Mouse (Mus musculus) G1E (cell line): ENCODE data around the gene N4bp1. TPM values are rescaled to one million over a fixed set of nuclear protein-coding genes. Genes with fewer than 3 reads are reported as not detected.

Source experiments
- ATAC-seq: 2 replicates; pipeline ENCODE4 v1.8.0; 2016; ENCODE audit warnings: mild to moderate bottlenecking; ENCODE audit not compliant: insufficient number of reproducible peaks, poor library complexity, low FRiP score, severe bottlenecking; ENCODE audit errors: extremely low read depth
- DNase-seq: peaks from one replicate; pipeline ENCODE4 v3.0.0; 2012; ENCODE audit warnings: low spot score
- H3K27me3 ChIP-seq: 2 replicates; pipeline ENCODE4 v1.6.1; 2012; ENCODE audit warnings: mild to moderate bottlenecking, low read length, inconsistent platforms; ENCODE audit not compliant: insufficient read depth
- H3K36me3 ChIP-seq: replicated peaks from 2 replicates; pipeline ENCODE3; 2012; ENCODE audit warnings: mild to moderate bottlenecking, inconsistent platforms
- H3K4me1 ChIP-seq: 2 replicates; pipeline ENCODE4 v1.6.1; 2012; ENCODE audit warnings: low read depth, low read length, inconsistent platforms, mixed read lengths; ENCODE audit not compliant: insufficient read depth
- H3K4me3 ChIP-seq: 2 replicates; pipeline ENCODE4 v1.5.1; 2012; ENCODE audit warnings: low read depth, mild to moderate bottlenecking, inconsistent platforms, low read length, moderate library complexity, mixed read lengths
- H3K9me3 ChIP-seq: replicated peaks from 2 replicates; pipeline ENCODE4 v1.6.1; 2012; ENCODE audit warnings: inconsistent platforms
- CTCF ChIP-seq: IDR thresholded peaks from 2 replicates; pipeline ENCODE4 v1.5.1; 2012; ENCODE audit warnings: low read depth, low read length, inconsistent platforms, mixed read lengths
- GATA1 ChIP-seq: IDR thresholded peaks from 2 replicates; pipeline ENCODE4 v1.6.1; 2012; ENCODE audit warnings: borderline replicate concordance, low read length, inconsistent platforms, mixed read lengths
- GATA2 ChIP-seq: IDR thresholded peaks from 2 replicates; pipeline ENCODE4 v1.6.1; 2012; ENCODE audit warnings: low read depth, low read length, inconsistent platforms, borderline replicate concordance
- POLR2AphosphoS5 ChIP-seq: IDR thresholded peaks from 2 replicates; pipeline ENCODE4 v1.6.1; 2012; ENCODE audit warnings: low read depth, low read length, inconsistent platforms; ENCODE audit not compliant: insufficient replicate concordance
- TAL1 ChIP-seq: conservative IDR thresholded peaks from 2 replicates; pipeline ENCODE4 v1.6.1; 2012; ENCODE audit warnings: low read depth, low read length, inconsistent platforms, mixed read lengths
- polyA plus RNA-seq: library from polyadenylated mRNA; stranded (reverse); fragments of >175 nt; gene quantifications from 2 replicates; pipeline ENCODE4 v1.2.3, GENCODE M21; 2012
- total RNA-seq, 2 experiments: library from RNA; stranded (forward) in 1 of 2; stranded (reverse) in 1 of 2; fragments of 200-1000 nt in 1 of 2; fragments of >200 nt in 1 of 2; fragmentation: Nextera tagmentation in 1 of 2; gene quantifications; 2 replicates each; pipeline ENCODE4 v1.2.3; 2014 to 2017

Gene N4bp1
- total and polyA plus RNA-seq, 3 experiments: 11.4 to 30.1 (median 17.2) TPM

- no peak for DNase-seq
- H3K4me3 ChIP-seq: no peak overlapping the region
- ATAC-seq: no peak
- no peaks in the 10 kb centered on the region for H3K4me1 ChIP-seq
- H3K27me3 ChIP-seq: no peaks in the 10 kb centered on the region
- H3K36me3 ChIP-seq: peaks cover 88% of the 10 kb centered on the region
- no peaks in the 10 kb centered on the region for H3K9me3 ChIP-seq
- TF ChIP-seq CTCF: no peak
These were observed 31.6 kb downstream of the N4bp1 start for GRCm38 (mm10) chr8:86853266-86853988.

GRCm38 (mm10) chr8:86852491-86852890 lies 32.6 kb downstream of the N4bp1 start:
- ATAC-seq (no peak), DNase-seq (no peak)
- Histone ChIP-seq H3K36me3 (peaks cover 89% of the 10 kb centered on the region), H3K27me3 (no peaks in the 10 kb centered on the region), H3K4me1 (no peaks in the 10 kb centered on the region), H3K4me3 (no peak overlapping the region), H3K9me3 (no peaks in the 10 kb centered on the region)
- TF ChIP-seq GATA2 (no peak), TAL1 (no peak), GATA1 (no peak), POLR2AphosphoS5 (no peak), CTCF (no peak)

GRCm38 (mm10) chr8:86848876-86849275 lies 36.2 kb downstream of the N4bp1 start:
- H3K4me3 ChIP-seq: no peak overlapping the region
- no peak for ATAC-seq
- no peaks in the 10 kb centered on the region for H3K4me1 ChIP-seq
- peaks cover 93% of the 10 kb centered on the region for H3K36me3 ChIP-seq
- DNase-seq: no peak
- no peaks in the 10 kb centered on the region for H3K9me3 ChIP-seq
- TF ChIP-seq TAL1 (no peak), CTCF (no peak), POLR2AphosphoS5 (no peak), GATA1 (no peak), GATA2 (no peak)
- H3K27me3 ChIP-seq: no peaks in the 10 kb centered on the region

GRCm38 (mm10) chr8:86848401-86848800 lies 36.7 kb downstream of the N4bp1 start:
- Histone ChIP-seq H3K4me1 (no peaks in the 10 kb centered on the region), H3K27me3 (no peaks in the 10 kb centered on the region), H3K36me3 (peaks cover 93% of the 10 kb centered on the region), H3K4me3 (no peak overlapping the region), H3K9me3 (no peaks in the 10 kb centered on the region)
- DNase-seq: no peak
- TF ChIP-seq TAL1 (no peak), GATA2 (no peak), GATA1 (no peak), CTCF (no peak), POLR2AphosphoS5 (no peak)
- ATAC-seq: no peak

- H3K4me3 ChIP-seq: no peak overlapping the region
- no peak for ATAC-seq
- DNase-seq: no peak
- no peaks in the 10 kb centered on the region for H3K27me3 ChIP-seq
- no peaks in the 10 kb centered on the region for H3K9me3 ChIP-seq
- TF ChIP-seq CTCF: no peak
- TF ChIP-seq POLR2AphosphoS5: no peak
- no peak for TF ChIP-seq GATA2
- no peak for TF ChIP-seq GATA1
- no peak for TF ChIP-seq TAL1
- H3K4me1 ChIP-seq: no peaks in the 10 kb centered on the region
- peaks cover 96% of the 10 kb centered on the region for H3K36me3 ChIP-seq
These were observed 38.0 kb downstream of the N4bp1 start for GRCm38 (mm10) chr8:86847091-86847490.

GRCm38 (mm10) chr8:86845875-86846274 lies 39.2 kb downstream of the N4bp1 start:
- no peaks in the 10 kb centered on the region for H3K27me3 ChIP-seq
- H3K4me3 ChIP-seq: no peak overlapping the region
- DNase-seq (no peak), ATAC-seq (no peak)
- no peaks in the 10 kb centered on the region for H3K9me3 ChIP-seq
- no peaks in the 10 kb centered on the region for H3K4me1 ChIP-seq
- no peak for TF ChIP-seq CTCF
- TF ChIP-seq POLR2AphosphoS5: no peak
- no peak for TF ChIP-seq GATA2
- no peak for TF ChIP-seq TAL1
- TF ChIP-seq GATA1: no peak
- peaks cover 97% of the 10 kb centered on the region for H3K36me3 ChIP-seq

GRCm38 (mm10) chr8:86844856-86845255 lies 40.2 kb downstream of the N4bp1 start:
- peaks cover 97% of the 10 kb centered on the region for H3K36me3 ChIP-seq
- no peaks in the 10 kb centered on the region for H3K9me3 ChIP-seq
- H3K4me1 ChIP-seq: peaks cover 2% of the 10 kb centered on the region; the same call in 1 of the 2 replicates
- H3K4me3 ChIP-seq: no peak overlapping the region
- TF ChIP-seq GATA1: no peak
- TF ChIP-seq POLR2AphosphoS5: no peak
- TF ChIP-seq GATA2: no peak
- no peak for TF ChIP-seq CTCF
- no peak for TF ChIP-seq TAL1
- ATAC-seq (no peak), DNase-seq (no peak)
- no peaks in the 10 kb centered on the region for H3K27me3 ChIP-seq
